Mouse (Mus musculus): Measurements from ENCODE around the gene Wwox.

- no peak for TF ChIP-seq CTCF (IDR thresholded peaks at IDR 0.05; ENCODE audit: control insufficient read depth, insufficient read depth, low read length)
- TF ChIP-seq POLR2A (IDR thresholded peaks at IDR 0.05; ENCODE audit: borderline replicate concordance, control insufficient read depth, low read depth, low read length), result no peak
These were observed 794.6 kb downstream of the Wwox start for GRCm38 (mm10) chr8:115234068-115234467.
